ENCODE assay signal across 8 mouse cellular contexts in the genomic region with DNA sequence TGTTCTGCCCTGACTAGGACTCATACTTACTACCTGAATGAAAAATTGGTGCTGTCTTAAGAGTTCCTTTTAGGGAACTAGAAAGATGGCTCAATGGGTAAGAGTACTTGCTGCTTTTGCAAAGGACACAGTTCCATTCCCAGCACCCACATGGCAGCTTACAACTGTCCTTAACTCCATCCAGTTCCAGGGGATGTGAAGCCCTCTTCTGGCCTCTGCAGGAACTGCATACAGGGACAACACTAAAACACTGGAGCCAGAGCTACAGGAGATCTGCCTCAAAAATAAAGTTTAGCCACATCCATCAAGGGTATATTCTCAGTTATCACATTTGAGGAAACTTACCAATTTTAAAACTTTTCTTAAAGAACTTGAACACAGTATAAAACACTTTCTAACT. TPM values are rescaled to one million over a fixed set of nuclear protein-coding genes. Genes with fewer than 3 reads are reported as not detected.
DNase-seq lines count a peak whose midpoint lies in the region; ATAC-seq and TF ChIP-seq lines count a peak whose summit lies in the region.

No protein-coding gene starts in this region.

- H3K4me3 ChIP-seq in intestine, embryonic 14.5 days (ENCODE audit: low read depth, low read length): no peak overlapping the region
- no peak overlapping the region for H3K4me3 ChIP-seq in intestine, embryonic 16.5 days (ENCODE audit: low read length)
- H3K4me3 ChIP-seq in G1E (ENCODE audit: low read depth, low read length): no peak overlapping the region

- peaks cover 28% of the 10 kb centered on the region for H3K4me1 ChIP-seq in intestine, embryonic 14.5 days (replicated peaks; ENCODE audit: control insufficient read depth, insufficient read depth, low read length)
- H3K4me1 ChIP-seq in intestine, embryonic 16.5 days (ENCODE audit: control insufficient read depth, insufficient read depth, low read length): peaks cover 45% of the 10 kb centered on the region
- peaks cover 82% of the 10 kb centered on the region for H3K4me1 ChIP-seq in G1E (ENCODE audit: insufficient read depth, low read depth, low read length)

- H3K36me3 ChIP-seq in intestine, embryonic 14.5 days (ENCODE audit: control insufficient read depth, insufficient read depth, low read length): peaks cover 31% of the 10 kb centered on the region
- H3K36me3 ChIP-seq in intestine, embryonic 16.5 days (ENCODE audit: control insufficient read depth, insufficient read depth, low read length): no peaks in the 10 kb centered on the region
- peaks cover 93% of the 10 kb centered on the region for H3K36me3 ChIP-seq in G1E (replicated peaks)

- H3K4me2 ChIP-seq in intestine, embryonic 14.5 days (ENCODE audit: low read length): no peak overlapping the region
- no peak overlapping the region for H3K4me2 ChIP-seq in intestine, embryonic 16.5 days (ENCODE audit: low read depth, low read length)

- H3K9ac ChIP-seq in intestine, embryonic 14.5 days (ENCODE audit: low read length): no peak overlapping the region
- H3K9ac ChIP-seq in intestine, embryonic 16.5 days (ENCODE audit: low read depth, low read length): no peak overlapping the region

- no peaks in the 10 kb centered on the region for H3K9me3 ChIP-seq in intestine, embryonic 14.5 days (ENCODE audit: control insufficient read depth, low read length)
- no peaks in the 10 kb centered on the region for H3K9me3 ChIP-seq in intestine, embryonic 16.5 days (ENCODE audit: control insufficient read depth, low read length)
- no peaks in the 10 kb centered on the region for H3K9me3 ChIP-seq in G1E (replicated peaks)

- peak; percentile 64 for DNase-seq in intestine, embryonic 14.5 days (ENCODE audit: low spot score)
- no peak for DNase-seq in G1E (ENCODE audit: low spot score)
- DNase-seq in mesoderm, embryonic 11.5 days (ENCODE audit: low read depth, low spot score): peak; percentile 37
- DNase-seq in left cerebral cortex, postnatal 10 days (ENCODE audit: extremely low spot score in 1 of 2, low spot score in 2 of 2): no peak
- no peak for DNase-seq in layer of hippocampus, adult 18-20 months (ENCODE audit: low spot score in 2 of 2)

- no peak for ATAC-seq in intestine, embryonic 14.5 days (replicated peaks; ENCODE audit: low FRiP score, low TSS enrichment, low read depth)
- no peak for ATAC-seq in intestine, embryonic 16.5 days
- ATAC-seq in G1E (ENCODE audit: extremely low read depth, insufficient number of reproducible peaks, low FRiP score, poor library complexity, severe bottlenecking): no peak
- peak; percentile 68; the same call in 1 of the 2 replicates for ATAC-seq in erythroblast, adult 5-6 weeks (replicated peaks; ENCODE audit: low FRiP score, poor library complexity, severe bottlenecking)
- no peak; the same call in 1 of the 2 replicates for ATAC-seq in megakaryocyte-erythroid progenitor cell, adult 5-6 weeks (replicated peaks; ENCODE audit: low FRiP score, low TSS enrichment, poor library complexity, severe bottlenecking)

- no peak overlapping the region; the same call in 1 of the 2 replicates for H3K27ac ChIP-seq in intestine, embryonic 14.5 days (ENCODE audit: low read depth)
- H3K27ac ChIP-seq in intestine, embryonic 16.5 days (ENCODE audit: low read length): no peak overlapping the region

- intact Hi-C loops in left cerebral cortex, postnatal 10 days (cut with DNase I): no loop called here

- peak; percentile 67 for TF ChIP-seq CTCF in G1E (IDR thresholded peaks at IDR 0.05; ENCODE audit: low read depth, low read length)

- no peaks in the 10 kb centered on the region for H3K27me3 ChIP-seq in intestine, embryonic 14.5 days (replicated peaks; ENCODE audit: control insufficient read depth, insufficient read depth, low read length)
- no peaks in the 10 kb centered on the region for H3K27me3 ChIP-seq in intestine, embryonic 16.5 days (replicated peaks; ENCODE audit: control insufficient read depth, insufficient read depth, low read length)
- no peaks in the 10 kb centered on the region for H3K27me3 ChIP-seq in G1E (ENCODE audit: insufficient read depth, low read length)

RNA-seq across cellular contexts. Expression of a gene that starts 9.0 kb away (rescaled TPM):
- polyA plus RNA-seq in intestine, embryonic 14.5 days (2014; fragmentation: Nextera tagmentation; extraction: Ambion mirVana): 618 and 641 TPM in 2 replicates
- polyA plus RNA-seq in intestine, embryonic 16.5 days (2015; fragmentation: Nextera tagmentation; extraction: Ambion mirVana): 733 and 751 TPM in 2 replicates
- 216 and 232 TPM in 2 replicates for total RNA-seq in G1E (2014; fragmentation: Nextera tagmentation)
- total RNA-seq in G1E (2017): 308 and 319 TPM in 2 replicates
- 159 and 175 TPM in 2 replicates for polyA plus RNA-seq in G1E (2012)
- 111 and 132 TPM in 2 replicates for total RNA-seq in erythroblast, adult 5-6 weeks (2015; ENCODE audit: low replicate concordance)
- 93.9 and 107 TPM in 2 replicates for total RNA-seq in erythroblast, adult 5-6 weeks (2017; ENCODE audit: low replicate concordance)
- total RNA-seq in megakaryocyte-erythroid progenitor cell, adult 5-6 weeks (2014; fragmentation: Nextera tagmentation): 163 and 217 TPM in 2 replicates
- total RNA-seq in megakaryocyte-erythroid progenitor cell, adult 5-6 weeks (2017): 282 and 284 TPM in 2 replicates
- 100 to 1,000 TPM; 433 to 443 TPM for total RNA-seq in left cerebral cortex, postnatal 10 days (2021)
- 100 to 1,000 TPM; 512 to 556 TPM for total RNA-seq in layer of hippocampus, adult 18-20 months (2021)

RNA-seq across cellular contexts. Expression of a gene that starts 10.9 kb away (rescaled TPM):
- polyA plus RNA-seq in intestine, embryonic 14.5 days (2014; fragmentation: Nextera tagmentation; extraction: Ambion mirVana): 29.9 and 33.5 TPM in 2 replicates
- 32.7 and 33.1 TPM in 2 replicates for polyA plus RNA-seq in intestine, embryonic 16.5 days (2015; fragmentation: Nextera tagmentation; extraction: Ambion mirVana)
- total RNA-seq in G1E (2014; fragmentation: Nextera tagmentation) (7.1 and 10.7 TPM in 2 replicates), G1E (2017) (6.1 and 9.0 TPM in 2 replicates)
- 32.0 and 37.3 TPM in 2 replicates for polyA plus RNA-seq in G1E (2012)
- 0.77 and 6.9 TPM in 2 replicates for total RNA-seq in erythroblast, adult 5-6 weeks (2015; ENCODE audit: low replicate concordance)
- 4.4 and 8.2 TPM in 2 replicates for total RNA-seq in erythroblast, adult 5-6 weeks (2017; ENCODE audit: low replicate concordance)
- 16.6 and 36.0 TPM in 2 replicates for total RNA-seq in megakaryocyte-erythroid progenitor cell, adult 5-6 weeks (2014; fragmentation: Nextera tagmentation)
- total RNA-seq in megakaryocyte-erythroid progenitor cell, adult 5-6 weeks (2017): 15.4 and 17.6 TPM in 2 replicates
- 10 to 100 TPM; 19.7 to 20.4 TPM for total RNA-seq in left cerebral cortex, postnatal 10 days (2021)
- total RNA-seq in layer of hippocampus, adult 18-20 months (2021): 10 to 100 TPM; 26.6 to 27.3 TPM

RNA-seq across cellular contexts. Expression of a gene that starts 16.8 kb away (rescaled TPM):
- 107 and 117 TPM in 2 replicates for polyA plus RNA-seq in intestine, embryonic 14.5 days (2014; fragmentation: Nextera tagmentation; extraction: Ambion mirVana)
- polyA plus RNA-seq in intestine, embryonic 16.5 days (2015; fragmentation: Nextera tagmentation; extraction: Ambion mirVana): 101 and 104 TPM in 2 replicates
- 15.1 and 23.4 TPM in 2 replicates for total RNA-seq in G1E (2014; fragmentation: Nextera tagmentation)
- total RNA-seq in G1E (2017): 38.7 and 40.8 TPM in 2 replicates
- polyA plus RNA-seq in G1E (2012): 29.5 and 34.8 TPM in 2 replicates
- 5.4 and 11.3 TPM in 2 replicates for total RNA-seq in erythroblast, adult 5-6 weeks (2015; ENCODE audit: low replicate concordance)
- total RNA-seq in erythroblast, adult 5-6 weeks (2017; ENCODE audit: low replicate concordance): 10.1 and 14.1 TPM in 2 replicates
- 49.2 and 76.8 TPM in 2 replicates for total RNA-seq in megakaryocyte-erythroid progenitor cell, adult 5-6 weeks (2014; fragmentation: Nextera tagmentation)
- 57.4 and 106 TPM in 2 replicates for total RNA-seq in megakaryocyte-erythroid progenitor cell, adult 5-6 weeks (2017)
- 10 to 100 TPM; 36.7 to 42.7 TPM for total RNA-seq in left cerebral cortex, postnatal 10 days (2021)
- 10 to 100 TPM; 35.9 to 42.8 TPM for total RNA-seq in layer of hippocampus, adult 18-20 months (2021)

RNA-seq across cellular contexts. Expression of a gene that starts 27.1 kb away (rescaled TPM):
- 142 and 143 TPM in 2 replicates for polyA plus RNA-seq in intestine, embryonic 14.5 days (2014; fragmentation: Nextera tagmentation; extraction: Ambion mirVana)
- 114 and 115 TPM in 2 replicates for polyA plus RNA-seq in intestine, embryonic 16.5 days (2015; fragmentation: Nextera tagmentation; extraction: Ambion mirVana)
- total RNA-seq in G1E (2014; fragmentation: Nextera tagmentation): 16.8 and 19.1 TPM in 2 replicates
- total RNA-seq in G1E (2017): 37.5 and 38.2 TPM in 2 replicates
- polyA plus RNA-seq in G1E (2012): 35.2 and 40.2 TPM in 2 replicates
- 13.8 and 20.4 TPM in 2 replicates for total RNA-seq in erythroblast, adult 5-6 weeks (2015; ENCODE audit: low replicate concordance)
- 4.5 and 8.2 TPM in 2 replicates for total RNA-seq in erythroblast, adult 5-6 weeks (2017; ENCODE audit: low replicate concordance)
- total RNA-seq in megakaryocyte-erythroid progenitor cell, adult 5-6 weeks (2014; fragmentation: Nextera tagmentation): 72.9 and 91.5 TPM in 2 replicates
- 52.0 and 72.3 TPM in 2 replicates for total RNA-seq in megakaryocyte-erythroid progenitor cell, adult 5-6 weeks (2017)
- total RNA-seq in left cerebral cortex, postnatal 10 days (2021): 100 to 1,000 TPM; 115 to 117 TPM
- 100 to 1,000 TPM; 148 to 152 TPM for total RNA-seq in layer of hippocampus, adult 18-20 months (2021)

RNA-seq across cellular contexts. Expression of a gene that starts 36.1 kb away (rescaled TPM):
- 0.42 and 0.55 TPM in 2 replicates for polyA plus RNA-seq in intestine, embryonic 14.5 days (2014; fragmentation: Nextera tagmentation; extraction: Ambion mirVana)
- 0.81 and 1.4 TPM in 2 replicates for polyA plus RNA-seq in intestine, embryonic 16.5 days (2015; fragmentation: Nextera tagmentation; extraction: Ambion mirVana)
- total RNA-seq in G1E (2014; fragmentation: Nextera tagmentation) (not detected in 2 replicates), G1E (2017) (not detected in 2 replicates)
- not detected in 2 replicates for polyA plus RNA-seq in G1E (2012)
- total RNA-seq in erythroblast, adult 5-6 weeks (2015; ENCODE audit: low replicate concordance): not detected in 2 replicates
- total RNA-seq in erythroblast, adult 5-6 weeks (2017; ENCODE audit: low replicate concordance): not detected in 2 replicates
- total RNA-seq in megakaryocyte-erythroid progenitor cell, adult 5-6 weeks (2014; fragmentation: Nextera tagmentation): 0.55 TPM in 1 of 2 replicates, not detected in the other
- not detected in 2 replicates for total RNA-seq in megakaryocyte-erythroid progenitor cell, adult 5-6 weeks (2017)
- total RNA-seq in left cerebral cortex, postnatal 10 days (2021): 1 to 10 TPM; 1.6 to 3.9 TPM
- 10 to 100 TPM; 11.9 to 13.6 TPM for total RNA-seq in layer of hippocampus, adult 18-20 months (2021)

Comparison
In these comparisons a context has a peak if more than half of its experiments do, and no peak if none do; other contexts are left out.
1. DNase-seq: peak in intestine, embryonic 14.5 days (single experiment) and mesoderm, embryonic 11.5 days (single experiment); none in G1E (single experiment), left cerebral cortex, postnatal 10 days (0 of 2) and layer of hippocampus, adult 18-20 months (0 of 2).